Mouse (Mus musculus) B cell, adult 67 days (primary cell): Measurements from ENCODE around the gene Dnajc2. TPM values are rescaled to one million over a fixed set of nuclear protein-coding genes. Genes with fewer than 3 reads are reported as not detected.

Source experiments
- total RNA-seq, 2 experiments: library from RNA; stranded (reverse); gene quantifications; 4 replicates each; pipeline ENCODE4 v1.2.4; 2023

Gene Dnajc2
- total RNA-seq, result 10 to 100 TPM; 61.7 to 69.6 TPM

GRCm38 (mm10) chr5:21785053-21785452, at the start of gene Dnajc2, which contains the start of gene Psmc2:
TSS of gene Dnajc2 (minus strand) at chr5:21785251.
TSS of gene Psmc2 (plus strand) at chr5:21785283.

GRCm38 (mm10) chr5:21736956-21737585, 48.0 kb downstream of the Dnajc2 start, which contains the start of gene Pmpcb:
TSS of gene Pmpcb (plus strand) at chr5:21737141.

Other genes starting within 250 kb of the Dnajc2 start
- gene Lrrc17, start 241.7 kb downstream of the Dnajc2 start, total RNA-seq, result not detected
- not detected for gene Fbxl13, start 139.6 kb downstream of the Dnajc2 start, total RNA-seq
- gene Armc10, start 139.4 kb downstream of the Dnajc2 start, total RNA-seq, result 10 to 100 TPM; 39.9 to 40.3 TPM
- 1 to 10 TPM; 2.3 to 3.1 TPM for gene Napepld, start 83.9 kb downstream of the Dnajc2 start, total RNA-seq
- 10 to 100 TPM; 91.1 to 92.8 TPM for gene Pmpcb, start 48.1 kb downstream of the Dnajc2 start, total RNA-seq
- gene Psmc2, start within 50 bp of the Dnajc2 start, total RNA-seq, result 10 to 100 TPM; 72.5 to 74.1 TPM
- not detected for gene Slc26a5, start 80.4 kb upstream of the Dnajc2 start, total RNA-seq